Mouse (Mus musculus) left cerebral cortex, postnatal 10 days (tissue): ENCODE data around the gene Fahd2a. TPM values are rescaled to one million over a fixed set of nuclear protein-coding genes. Genes with fewer than 3 reads are reported as not detected.
A peak's percentile ranks its signal among the peaks of the same experiment; 100 is the strongest.

Experiments
- DNase-seq, 2 experiments: peaks; one replicate each; pipeline ENCODE4 v3.0.0; 2021 to 2022; ENCODE audit warnings: low spot score in 2 of 2, mixed read lengths in 1 of 2; ENCODE audit errors: extremely low spot score in 1 of 2
- intact Hi-C: fragments of 180-260 bp; cut with DNase I; formaldehyde crosslinking; loops from one replicate; pipeline ENCODE4 v1.15.1; 2025
- total RNA-seq, 2 experiments: library from RNA; stranded (reverse); gene quantifications; 2 replicates each; pipeline ENCODE4 v1.2.3; 2021

The Fahd2a gene
- total RNA-seq, 2 experiments from 2014 or later: 15.6 to 18.6 TPM

- no peak for DNase-seq
- intact Hi-C loops: no loop called here
These were observed 6.7 kb downstream of the Fahd2a start for GRCm38 (mm10) chr2:127437697-127438096.

- intact Hi-C loops: no loop called here
- DNase-seq: no peak
These were observed 8.8 kb downstream of the Fahd2a start for GRCm38 (mm10) chr2:127435554-127435953.

GRCm38 (mm10) chr2:127435135-127435534 lies 9.2 kb downstream of the Fahd2a start:
- no peak for DNase-seq
- intact Hi-C loops: no loop called here

GRCm38 (mm10) chr2:127433487-127434295 lies 10.7 kb downstream of the Fahd2a start:
- intact Hi-C loops: no loop called here
- no peak for DNase-seq

GRCm38 (mm10) chr2:127430238-127430637 lies 14.1 kb downstream of the Fahd2a start:
- intact Hi-C loops: loop anchor here (2.0 kb wide), 1 partner anchor 67 kb away; the partner anchor contains the start of gene Adra2b

GRCm38 (mm10) chr2:127424977-127425376 lies 19.4 kb downstream of the Fahd2a start, which contains the start of gene Gpat2:
Gene Gpat2 (plus strand): TSS chr2:127425199.
- DNase-seq: peak in 1 of 2 experiments; percentile 33
- intact Hi-C loops: no loop called here

More at GRCm38 (mm10) chr2:127430238-127430637, 14.1 kb downstream of the Fahd2a start:
- peak; percentile 43 to 53 for DNase-seq

- DNase-seq: no peak
- intact Hi-C loops: no loop called here
These were observed 25.9 kb downstream of the Fahd2a start for GRCm38 (mm10) chr2:127418266-127418970.

- DNase-seq: no peak
- intact Hi-C loops: no loop called here
These were observed 27.7 kb downstream of the Fahd2a start for GRCm38 (mm10) chr2:127416706-127417105.

GRCm38 (mm10) chr2:127415806-127416205 lies 28.6 kb downstream of the Fahd2a start:
- DNase-seq: no peak
- intact Hi-C loops: no loop called here

GRCm38 (mm10) chr2:127411126-127411525 lies 33.2 kb downstream of the Fahd2a start:
- intact Hi-C loops: no loop called here
- no peak for DNase-seq

GRCm38 (mm10) chr2:127398738-127399137 lies 45.6 kb downstream of the Fahd2a start:
- intact Hi-C loops: no loop called here
- DNase-seq: no peak

- intact Hi-C loops: no loop called here
- no peak for DNase-seq
These were observed 49.7 kb downstream of the Fahd2a start for GRCm38 (mm10) chr2:127394606-127395161.

GRCm38 (mm10) chr2:127391323-127391722 lies 53.0 kb downstream of the Fahd2a start:
- intact Hi-C loops: no loop called here
- DNase-seq: no peak

- intact Hi-C loops: no loop called here
- DNase-seq: no peak
These were observed 53.5 kb downstream of the Fahd2a start for GRCm38 (mm10) chr2:127390846-127391245.

- intact Hi-C loops: no loop called here
- DNase-seq: no peak
These were observed 54.0 kb downstream of the Fahd2a start for GRCm38 (mm10) chr2:127390352-127390751.

GRCm38 (mm10) chr2:127387521-127387920 lies 56.8 kb downstream of the Fahd2a start:
- intact Hi-C loops: no loop called here
- DNase-seq: no peak
